Mouse (Mus musculus) brain, embryonic 14.5 days (tissue): ENCODE data around the gene Kif26a.

ENCODE experiments used
- CTCF ChIP-seq: fragments of 200-500 bp; IDR thresholded peaks from 2 replicates; pipeline ENCODE4 v1.5.1; 2012; ENCODE audit warnings: inconsistent platforms, mild to moderate bottlenecking, moderate library complexity, borderline replicate concordance; ENCODE audit not compliant: insufficient read depth, insufficient read length; ENCODE audit errors: extremely low read depth
- POLR2A ChIP-seq: fragments of 200-500 bp; IDR thresholded peaks from 2 replicates; pipeline ENCODE4 v1.6.1; 2012; ENCODE audit warnings: mild to moderate bottlenecking, inconsistent platforms, borderline replicate concordance; ENCODE audit not compliant: poor library complexity, insufficient read depth, insufficient read length, severe bottlenecking; ENCODE audit errors: extremely low read depth

DNA sequence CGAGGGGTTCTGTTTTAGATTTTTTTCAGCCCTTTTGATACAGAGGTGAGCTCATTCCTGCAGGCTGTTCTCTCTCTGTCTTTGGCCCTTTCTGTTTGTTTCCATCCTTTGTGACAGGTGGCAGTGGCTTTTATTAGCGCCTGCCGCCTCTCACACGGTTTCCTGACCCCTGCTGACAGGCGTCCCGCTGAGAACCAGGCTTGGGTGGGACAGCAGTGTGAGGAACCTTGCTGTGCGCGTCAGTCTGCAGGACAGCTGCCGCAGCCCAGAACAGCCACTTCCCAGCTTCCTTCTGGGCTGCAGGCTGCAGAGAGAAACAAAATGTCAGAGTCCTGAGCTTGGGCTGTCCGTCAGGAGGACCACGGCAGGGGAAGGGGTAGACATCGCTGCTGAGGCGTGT, 49.0 kb downstream of the Kif26a start:
- TF ChIP-seq CTCF, result no peak
- no peak for TF ChIP-seq POLR2A
